Mouse (Mus musculus): ENCODE measurements at regions not wholly inside any gene's neighbourhood (a gene's known extent, or its start where the extent isn't known, plus 50 kb on each side); places are given as distances from the start of the nearest gene placed in this dataset.

- Histone ChIP-seq H3K4me1 (ENCODE audit: control insufficient read depth in 1 of 2, insufficient read depth in 2 of 2, low read length in 2 of 2) (no peaks in the 10 kb centered on the region), H3K36me3 (ENCODE audit: control insufficient read depth in 1 of 2, insufficient read depth in 2 of 2, low read length in 2 of 2) (no peaks in the 10 kb centered on the region), H3K4me3 (ENCODE audit: control insufficient read depth in 1 of 2, insufficient read depth in 1 of 2, low read depth in 2 of 2, low read length in 2 of 2) (no peak overlapping the region; a peak in 1 of 4 replicates), H3K79me2 (ENCODE audit: control insufficient read depth, insufficient read depth, low read length, poor library complexity) (no peaks in the 10 kb centered on the region), H3K9ac (ENCODE audit: control insufficient read depth, low read depth, low read length, poor library complexity, severe bottlenecking) (no peak overlapping the region), H3K27me3 (ENCODE audit: control insufficient read depth in 1 of 2, insufficient read depth in 2 of 2, low read length in 2 of 2) (no peaks in the 10 kb centered on the region), H3K27ac (ENCODE audit: control insufficient read depth, low read depth, low read length) (no peak overlapping the region), H3K9me3 (replicated peaks; ENCODE audit: insufficient read depth, low read length) (no peaks in the 10 kb centered on the region)
- TF ChIP-seq ZC3H11A (IDR thresholded peaks at IDR 0.05; ENCODE audit: low read depth, low read length) = peak; percentile 83
- TF ChIP-seq MAZ (IDR thresholded peaks at IDR 0.05; ENCODE audit: low read depth, low read length) = no peak
- no peak for TF ChIP-seq MEF2A (IDR thresholded peaks at IDR 0.05; ENCODE audit: extremely low read depth, insufficient replicate concordance, low read depth, low read length, poor library complexity, severe bottlenecking)
- TF ChIP-seq USF2 (IDR thresholded peaks at IDR 0.05; ENCODE audit: borderline replicate concordance in 1 of 2, insufficient read depth in 1 of 2, low read depth in 1 of 2, low read length in 2 of 2) = no peak
- peak; percentile 52 to 87 (median 64) for TF ChIP-seq CTCF (IDR thresholded peaks at IDR 0.05 in 2 of 3, conservative IDR thresholded peaks at IDR 0.05 in 1 of 3; ENCODE audit: control insufficient read depth in 1 of 3, insufficient read depth in 1 of 3, low read depth in 2 of 3, low read length in 3 of 3, poor library complexity in 1 of 3, severe bottlenecking in 1 of 3)
- TF ChIP-seq RCOR1 (IDR thresholded peaks at IDR 0.05; ENCODE audit: low read depth, low read length) = no peak
- no peak for TF ChIP-seq TAL1 (IDR thresholded peaks at IDR 0.05; ENCODE audit: low read length)
- TF ChIP-seq SMC3 (IDR thresholded peaks at IDR 0.05; ENCODE audit: low read depth, low read length) = peak; percentile 95
- peak; percentile 82 for TF ChIP-seq RAD21 (IDR thresholded peaks at IDR 0.05; ENCODE audit: low read depth, low read length)
- DNase-seq (ENCODE audit: low read depth, low spot score) = peak; percentile 63
Measured at GRCm38 (mm10) chr4:70601301-70601700, 66.5 kb upstream of the Megf9 start.
